Mouse (Mus musculus) thymus, adult 2 months (tissue): ENCODE measurements around the gene Fam171b.

ENCODE experiments used
- CTCF ChIP-seq: fragments of 200-500 bp; IDR thresholded peaks from 2 replicates; pipeline ENCODE4 v1.5.1; 2012; ENCODE audit warnings: mild to moderate bottlenecking, control low read depth, low read length, moderate library complexity, borderline replicate concordance; ENCODE audit not compliant: control insufficient read depth, poor library complexity, insufficient read depth; ENCODE audit errors: extremely low read depth
- POLR2A ChIP-seq: fragments of 200-500 bp; IDR thresholded peaks from 2 replicates; pipeline ENCODE4 v1.6.1; 2012; ENCODE audit warnings: mild to moderate bottlenecking, low read length, control low read depth, moderate library complexity; ENCODE audit not compliant: control insufficient read depth, poor library complexity, insufficient read depth; ENCODE audit errors: extremely low read depth

DNA sequence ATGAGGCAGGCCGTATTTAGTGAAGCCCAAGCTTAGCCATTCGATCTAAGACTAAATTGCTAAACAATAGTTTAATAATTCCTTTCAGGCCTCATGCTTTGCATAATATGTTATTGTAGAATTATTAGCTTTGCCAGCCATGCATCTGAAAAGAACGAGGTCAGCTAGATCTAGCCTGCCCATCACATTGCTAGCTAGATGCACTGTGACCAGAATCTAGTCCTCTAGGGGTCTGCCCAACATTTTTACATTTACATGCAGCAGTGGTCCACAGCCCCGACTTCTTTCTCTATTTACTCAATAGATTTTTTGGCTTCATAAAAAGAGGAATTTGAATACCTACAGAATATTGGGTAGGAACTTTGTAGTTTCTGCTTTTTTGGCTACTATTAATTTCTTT is 20.3 kb upstream of the Fam171b start:
- TF ChIP-seq CTCF (no peak), POLR2A (no peak)
